ENCODE assay signal across 27 mouse cellular contexts in genomic region chr12:40872716-40873115, GRCm38 (mm10).
A peak's percentile ranks its signal among the peaks of the same experiment; 100 is the strongest.
DNase-seq lines count a peak whose midpoint lies in the region; ATAC-seq and TF ChIP-seq lines count a peak whose summit lies in the region.
"Had no signal": no experiment of that assay in that cellular context is flagged by ENCODE, and none has a peak within 500 bp of the region (broad histone marks: within the 10 kb centered on the region; RNA-seq: fewer than 3 reads in every experiment).

No protein-coding gene starts in this region.

- peak; percentile 59 for DNase-seq in heart, adult 11 months
- DNase-seq in heart, adult 8-10 months (ENCODE audit: low spot score): no peak
- no peak for DNase-seq in liver, embryonic 13.5 days
- DNase-seq in liver, postnatal 0 days: no peak
- no peak for DNase-seq in Patski (ENCODE audit: low read depth, low spot score)
- DNase-seq in lung, postnatal 4 days: no peak
- DNase-seq: adrenal gland, adult 2 months; adrenal gland, postnatal 10 days; adrenal gland, postnatal 25 days; B cell, adult 2 months; cerebellum, adult 11 months; cerebellum, adult 18-20 months; cerebellum, adult 8-10 months; cerebellum, adult 9-11 months; cerebellum, postnatal 14 days; cerebellum, postnatal 36 days; embryo, embryonic 11 days had no signal

- no peaks in the 10 kb centered on the region for H3K36me3 ChIP-seq in liver, embryonic 13.5 days
- no peaks in the 10 kb centered on the region for H3K36me3 ChIP-seq in liver, postnatal 0 days (replicated peaks; ENCODE audit: insufficient read depth, low read length)
- H3K36me3 ChIP-seq: embryonic facial prominence, embryonic 13.5 days; embryonic facial prominence, embryonic 15.5 days; forebrain, embryonic 10.5 days; forebrain, embryonic 12.5 days; G1E had no signal

- no peaks in the 10 kb centered on the region for H3K9me3 ChIP-seq in liver, embryonic 13.5 days (replicated peaks)
- H3K9me3 ChIP-seq in liver, postnatal 0 days (ENCODE audit: low read length): no peaks in the 10 kb centered on the region

- H3K9ac ChIP-seq in liver, embryonic 13.5 days: no peak overlapping the region
- H3K9ac ChIP-seq in liver, postnatal 0 days (replicated peaks): no peak overlapping the region
- H3K9ac ChIP-seq: embryonic facial prominence, embryonic 13.5 days; embryonic facial prominence, embryonic 15.5 days; forebrain, embryonic 12.5 days had no signal

- no peak overlapping the region for H3K4me3 ChIP-seq in liver, embryonic 13.5 days (replicated peaks)
- no peak overlapping the region for H3K4me3 ChIP-seq in liver, postnatal 0 days (ENCODE audit: low read depth, low read length)
- H3K4me3 ChIP-seq: embryonic facial prominence, embryonic 13.5 days; embryonic facial prominence, embryonic 15.5 days; erythroblast, embryonic 14.5 days; forebrain, embryonic 10.5 days; forebrain, embryonic 12.5 days had no signal

- 74% methylated on average over 3 of the region's 3 CpGs for WGBS in liver, embryonic 13.5 days (ENCODE audit: insufficient replicate concordance)
- WGBS in liver, postnatal 0 days (ENCODE audit: insufficient replicate concordance): 76% methylated on average over 3 of the region's 3 CpGs

- POLR2A ChIA-PET in Patski (lab: Charles Lee): no interaction called here

- CTCF ChIA-PET in Patski (lab: Charles Lee): interaction anchor here (1.5 kb wide), 1 partner anchor 17 kb away, joined by 3 read pairs; no protein-coding TSS in a partner anchor

- H3K4me2 ChIP-seq in liver, embryonic 13.5 days: no peak overlapping the region
- H3K4me2 ChIP-seq in liver, postnatal 0 days (ENCODE audit: low read depth, low read length): no peak overlapping the region
- H3K4me2 ChIP-seq: embryonic facial prominence, embryonic 13.5 days; embryonic facial prominence, embryonic 15.5 days; forebrain, embryonic 12.5 days had no signal

- peak; percentile 57 for ATAC-seq in liver, embryonic 13.5 days (ENCODE audit: low read depth)
- no peak for ATAC-seq in liver, postnatal 0 days
- ATAC-seq in Patski: peak; percentile 12
- ATAC-seq: CD4-positive, CD25-positive, alpha-beta regulatory T cell, adult 4 months; forebrain, embryonic 14.5 days; forebrain, embryonic 16.5 days had no signal

- peaks cover 18% of the 10 kb centered on the region for H3K4me1 ChIP-seq in liver, embryonic 13.5 days (replicated peaks)
- H3K4me1 ChIP-seq in liver, postnatal 0 days (ENCODE audit: insufficient read depth): no peaks in the 10 kb centered on the region
- H3K4me1 ChIP-seq: embryonic facial prominence, embryonic 13.5 days; embryonic facial prominence, embryonic 15.5 days; forebrain, embryonic 10.5 days; forebrain, embryonic 12.5 days had no signal

- TF ChIP-seq CTCF in liver, postnatal 0 days (IDR thresholded peaks at IDR 0.05; ENCODE audit: low read depth): no peak
- TF ChIP-seq CTCF in Patski (IDR thresholded peaks at IDR 0.05): no peak

- in situ Hi-C loops in Patski (cut with MboI; ENCODE audit: low pct_unique_long_range_greater_than_20kb): no loop called here

- peak overlapping the region; percentile 15; the same call in 1 of the 2 replicates for H3K27ac ChIP-seq in liver, embryonic 13.5 days
- no peak overlapping the region for H3K27ac ChIP-seq in liver, postnatal 0 days (ENCODE audit: low read depth)
- H3K27ac ChIP-seq: embryonic facial prominence, embryonic 13.5 days; embryonic facial prominence, embryonic 15.5 days; forebrain, embryonic 10.5 days; forebrain, embryonic 12.5 days had no signal

- H3K27me3 ChIP-seq in liver, embryonic 13.5 days: no peaks in the 10 kb centered on the region
- no peaks in the 10 kb centered on the region for H3K27me3 ChIP-seq in liver, postnatal 0 days (ENCODE audit: insufficient read depth, low read length)
- H3K27me3 ChIP-seq in Patski: no peaks in the 10 kb centered on the region
- H3K27me3 ChIP-seq: CH12.LX; embryonic facial prominence, embryonic 13.5 days; embryonic facial prominence, embryonic 15.5 days; forebrain, embryonic 12.5 days had no signal

- no peak for TF ChIP-seq EP300 in liver, postnatal 0 days (IDR thresholded peaks at IDR 0.05; ENCODE audit: low read depth)
